ENCODE assay signal across 8 mouse cellular contexts in the genomic region with DNA sequence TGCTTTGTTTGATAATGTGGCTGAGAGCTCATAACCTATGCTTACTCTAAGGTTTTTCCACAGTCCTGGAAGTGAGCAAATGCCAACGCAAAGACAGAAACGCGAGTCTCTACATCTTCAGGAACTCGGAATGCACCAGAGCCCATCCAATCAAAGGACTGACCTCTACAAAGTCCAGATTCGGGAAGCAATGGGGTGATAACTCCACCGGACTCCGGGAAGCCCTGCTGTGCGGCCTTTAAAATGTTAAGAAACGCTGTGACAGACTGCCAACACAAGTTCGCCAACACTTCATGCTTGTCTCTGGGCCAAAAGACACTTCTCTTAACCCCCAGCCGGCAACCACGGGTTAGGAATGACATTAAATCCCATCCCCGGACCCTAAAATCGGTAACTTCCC. TPM values are rescaled to one million over a fixed set of nuclear protein-coding genes. Genes with fewer than 3 reads are reported as not detected.
DNase-seq lines count a peak whose midpoint lies in the region; ATAC-seq lines count a peak whose summit lies in the region.

No protein-coding gene starts in this region.

- H3K27ac ChIP-seq in hindbrain, embryonic 13.5 days = no peak overlapping the region
- no peak overlapping the region for H3K27ac ChIP-seq in limb, embryonic 15.5 days

- WGBS in hindbrain, embryonic 13.5 days = 2% methylated on average over 14 of the region's 14 CpGs
- under 1% methylated on average over 14 of the region's 14 CpGs for WGBS in limb, embryonic 15.5 days

- H3K4me1 ChIP-seq in hindbrain, embryonic 13.5 days (replicated peaks) = peaks cover 15% of the 10 kb centered on the region
- peaks cover 13% of the 10 kb centered on the region for H3K4me1 ChIP-seq in limb, embryonic 15.5 days

- peak; percentile 4 for ATAC-seq in activated CD4-positive, CD25-positive, alpha-beta regulatory T cell, adult 4 months
- no peak for ATAC-seq in hindbrain, embryonic 13.5 days (ENCODE audit: low FRiP score)
- no peak for ATAC-seq in limb, embryonic 15.5 days (ENCODE audit: insufficient number of reproducible peaks, low FRiP score, low TSS enrichment, low read depth)

- peak overlapping the region; percentile 96 for H3K4me2 ChIP-seq in hindbrain, embryonic 13.5 days
- H3K4me2 ChIP-seq in limb, embryonic 15.5 days = peak overlapping the region; percentile 95

- H3K9ac ChIP-seq in hindbrain, embryonic 13.5 days = peak overlapping the region; percentile 68; the same call in 1 of the 2 replicates
- peak overlapping the region; percentile 48 for H3K9ac ChIP-seq in limb, embryonic 15.5 days

- peak overlapping the region; percentile 51 for H3K4me3 ChIP-seq in hindbrain, embryonic 13.5 days
- peak overlapping the region; percentile 56 for H3K4me3 ChIP-seq in limb, embryonic 15.5 days

- no peaks in the 10 kb centered on the region for H3K9me3 ChIP-seq in hindbrain, embryonic 13.5 days
- H3K9me3 ChIP-seq in limb, embryonic 15.5 days = no peaks in the 10 kb centered on the region

- DNase-seq in adrenal gland, postnatal 10 days = peak; percentile 7
- no peak for DNase-seq in adrenal gland, postnatal 4 days (ENCODE audit: low spot score in 2 of 2)
- DNase-seq in naive thymus-derived CD4-positive, alpha-beta T cell, adult 2 months (ENCODE audit: low read depth) = peak; percentile 36
- DNase-seq in layer of hippocampus, adult 8-10 months (ENCODE audit: low spot score in 2 of 2) = no peak
- DNase-seq in spleen, postnatal 36 days (ENCODE audit: low spot score in 2 of 2) = no peak

- peaks cover 34% of the 10 kb centered on the region for H3K27me3 ChIP-seq in hindbrain, embryonic 13.5 days
- H3K27me3 ChIP-seq in limb, embryonic 15.5 days = no peaks in the 10 kb centered on the region

- no peaks in the 10 kb centered on the region for H3K36me3 ChIP-seq in hindbrain, embryonic 13.5 days
- H3K36me3 ChIP-seq in limb, embryonic 15.5 days = no peaks in the 10 kb centered on the region

RNA-seq across cellular contexts. Expression of a gene that starts 0.4 kb away (rescaled TPM):
- 1 to 10 TPM; 1.4 to 2.7 TPM for total RNA-seq in adrenal gland, postnatal 10 days (2021)
- 1 to 10 TPM; 2.8 to 3.0 TPM for total RNA-seq in adrenal gland, postnatal 4 days (2021)
- polyA plus RNA-seq in activated CD4-positive, CD25-positive, alpha-beta regulatory T cell, adult 4 months (2017; shearing (Covaris generic)) = 1 to 10 TPM; 2.3 to 2.4 TPM
- 0.31 and 0.58 TPM in 2 replicates for polyA plus RNA-seq in hindbrain, embryonic 13.5 days (2015; fragmentation: Nextera tagmentation; extraction: Ambion mirVana)
- polyA plus RNA-seq in limb, embryonic 15.5 days (2015; fragmentation: Nextera tagmentation; extraction: Ambion mirVana) = 1.2 and 1.3 TPM in 2 replicates
- total RNA-seq in layer of hippocampus, adult 8-10 months (2022) = 1 to 10 TPM; 2.0 to 2.9 (median 2.2) TPM

Comparison
In these comparisons a context has a peak if more than half of its experiments do, and no peak if none do; other contexts are left out.
1. DNase-seq: peak in adrenal gland, postnatal 10 days (single experiment) and naive thymus-derived CD4-positive, alpha-beta T cell, adult 2 months (single experiment); none in adrenal gland, postnatal 4 days (0 of 2), layer of hippocampus, adult 8-10 months (0 of 2) and spleen, postnatal 36 days (0 of 2).